In the genomic region with DNA sequence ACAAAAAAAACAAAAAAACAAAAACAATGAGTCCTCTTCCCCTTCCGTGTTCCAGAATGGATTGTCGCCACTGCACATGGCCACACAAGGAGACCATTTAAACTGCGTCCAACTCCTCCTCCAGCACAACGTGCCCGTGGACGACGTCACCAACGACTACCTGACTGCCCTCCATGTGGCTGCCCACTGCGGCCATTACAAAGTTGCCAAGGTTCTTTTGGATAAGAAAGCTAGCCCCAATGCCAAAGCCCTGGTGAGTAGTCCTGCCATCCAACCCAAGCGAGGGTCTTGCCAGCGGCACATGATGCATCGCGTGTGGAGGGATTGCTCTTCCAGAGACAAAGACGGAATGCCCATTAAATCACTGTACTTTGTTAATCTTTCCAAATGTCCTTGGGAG, we compare ENCODE assay signal across 13 mouse cellular contexts.
DNase-seq lines count a peak whose midpoint lies in the region; ATAC-seq and TF ChIP-seq lines count a peak whose summit lies in the region.
"Had no signal": no experiment of that assay in that cellular context is flagged by ENCODE, and none has a peak within 500 bp of the region (broad histone marks: within the 10 kb centered on the region; RNA-seq: fewer than 3 reads in every experiment).

No protein-coding gene starts in this region.

- peak; percentile 94 for DNase-seq in heart, adult 11 months
- DNase-seq in heart, embryonic 10.5 days (ENCODE audit: low spot score) = no peak
- peak; percentile 49 for DNase-seq in midbrain, postnatal 0 days (ENCODE audit: low spot score)
- DNase-seq in cerebellum, adult 18-20 months = peak; percentile 58 to 59
- DNase-seq in testis, postnatal 10 days (ENCODE audit: low spot score) = peak; percentile 57
- no peak for DNase-seq in kidney, postnatal 4 days

- no peaks in the 10 kb centered on the region for H3K4me1 ChIP-seq in heart, embryonic 10.5 days
- H3K4me1 ChIP-seq in midbrain, postnatal 0 days (ENCODE audit: insufficient read depth, low read length) = no peaks in the 10 kb centered on the region
- H3K4me1 ChIP-seq in midbrain, embryonic 16.5 days (ENCODE audit: control insufficient read depth, insufficient read depth, low read length) = peaks cover 2% of the 10 kb centered on the region; the same call in 1 of the 2 replicates
- no peaks in the 10 kb centered on the region for H3K4me1 ChIP-seq in liver, embryonic 12.5 days
- H3K4me1 ChIP-seq: hindbrain, embryonic 10.5 days; kidney, embryonic 15.5 days had no signal

- H3K4me3 ChIP-seq in heart, embryonic 10.5 days = no peak overlapping the region
- no peak overlapping the region for H3K4me3 ChIP-seq in midbrain, postnatal 0 days (ENCODE audit: low read depth, low read length)
- no peak overlapping the region for H3K4me3 ChIP-seq in midbrain, embryonic 16.5 days (ENCODE audit: low read depth, low read length)
- H3K4me3 ChIP-seq in liver, embryonic 12.5 days = no peak overlapping the region
- H3K4me3 ChIP-seq: hindbrain, embryonic 10.5 days; kidney, embryonic 15.5 days; midbrain, embryonic 12.5 days; neural tube, embryonic 13.5 days had no signal

- no peaks in the 10 kb centered on the region for H3K9me3 ChIP-seq in heart, embryonic 10.5 days
- H3K9me3 ChIP-seq in midbrain, postnatal 0 days (ENCODE audit: low read length) = no peaks in the 10 kb centered on the region
- H3K9me3 ChIP-seq in midbrain, embryonic 16.5 days (replicated peaks; ENCODE audit: control insufficient read depth, low read length, poor library complexity, severe bottlenecking) = no peaks in the 10 kb centered on the region
- H3K9me3 ChIP-seq in liver, embryonic 12.5 days (replicated peaks) = no peaks in the 10 kb centered on the region
- H3K9me3 ChIP-seq: hindbrain, embryonic 10.5 days; kidney, embryonic 15.5 days; midbrain, embryonic 12.5 days; neural tube, embryonic 13.5 days had no signal

- H3K36me3 ChIP-seq in heart, embryonic 10.5 days = peaks cover 62% of the 10 kb centered on the region
- H3K36me3 ChIP-seq in midbrain, postnatal 0 days (ENCODE audit: insufficient read depth, low read length) = peaks cover 15% of the 10 kb centered on the region
- H3K36me3 ChIP-seq in midbrain, embryonic 16.5 days (ENCODE audit: control insufficient read depth, insufficient read depth, low read length) = peaks cover 15% of the 10 kb centered on the region
- H3K36me3 ChIP-seq in liver, embryonic 12.5 days = no peaks in the 10 kb centered on the region

- WGBS in heart, embryonic 10.5 days = 90% methylated on average over 14 of the region's 14 CpGs
- WGBS in midbrain, postnatal 0 days = 81% methylated on average over 14 of the region's 14 CpGs
- 82% methylated on average over 14 of the region's 14 CpGs for WGBS in midbrain, embryonic 16.5 days
- whole genome bisulfite sequencing in liver, embryonic 12.5 days (ENCODE audit: insufficient replicate concordance) = 87% methylated on average over 14 of the region's 14 CpGs

- H3K4me2 ChIP-seq in midbrain, postnatal 0 days (ENCODE audit: low read depth, low read length, poor library complexity, severe bottlenecking) = no peak overlapping the region
- no peak overlapping the region for H3K4me2 ChIP-seq in midbrain, embryonic 16.5 days (ENCODE audit: low read length)
- H3K4me2 ChIP-seq in liver, embryonic 12.5 days = no peak overlapping the region
- H3K4me2 ChIP-seq: kidney, embryonic 15.5 days; midbrain, embryonic 12.5 days; neural tube, embryonic 13.5 days had no signal

- no peak overlapping the region for H3K9ac ChIP-seq in midbrain, postnatal 0 days (replicated peaks; ENCODE audit: low read length, poor library complexity, severe bottlenecking)
- no peak overlapping the region for H3K9ac ChIP-seq in midbrain, embryonic 16.5 days (ENCODE audit: low read depth, low read length)
- H3K9ac ChIP-seq in liver, embryonic 12.5 days = no peak overlapping the region
- H3K9ac ChIP-seq: kidney, embryonic 15.5 days; midbrain, embryonic 12.5 days; neural tube, embryonic 13.5 days had no signal

- TF ChIP-seq CTCF in midbrain, postnatal 0 days (IDR thresholded peaks at IDR 0.05) = no peak

- no peak overlapping the region for H3K27ac ChIP-seq in heart, embryonic 10.5 days
- H3K27ac ChIP-seq in midbrain, postnatal 0 days (ENCODE audit: low read depth, low read length) = no peak overlapping the region
- no peak overlapping the region for H3K27ac ChIP-seq in midbrain, embryonic 16.5 days (ENCODE audit: low read length)
- H3K27ac ChIP-seq in liver, embryonic 12.5 days = no peak overlapping the region
- H3K27ac ChIP-seq: hindbrain, embryonic 10.5 days; kidney, embryonic 15.5 days; midbrain, embryonic 12.5 days had no signal

- H3K27me3 ChIP-seq in heart, embryonic 10.5 days (ENCODE audit: insufficient read depth, poor library complexity, severe bottlenecking) = no peaks in the 10 kb centered on the region
- H3K27me3 ChIP-seq in midbrain, postnatal 0 days (ENCODE audit: insufficient read depth, low read length) = no peaks in the 10 kb centered on the region
- H3K27me3 ChIP-seq in midbrain, embryonic 16.5 days (ENCODE audit: control insufficient read depth, insufficient read depth, low read depth, low read length) = no peaks in the 10 kb centered on the region
- H3K27me3 ChIP-seq in liver, embryonic 12.5 days (replicated peaks) = 0 out of 2 replicates have a peak, but pooled peaks cover 2% of the 10 kb centered on the region
- H3K27me3 ChIP-seq: kidney, embryonic 15.5 days; midbrain, embryonic 12.5 days; neural tube, embryonic 13.5 days had no signal

- ATAC-seq in midbrain, postnatal 0 days (ENCODE audit: low FRiP score) = no peak
- no peak for ATAC-seq in midbrain, embryonic 16.5 days
- no peak for ATAC-seq in liver, embryonic 12.5 days
- ATAC-seq: CD4-positive, CD25-positive, alpha-beta regulatory T cell, adult 4 months had no signal

Comparison
In these comparisons a context has a peak if more than half of its experiments do, and no peak if none do; other contexts are left out.
1. DNase-seq: peak in heart, adult 11 months (single experiment), midbrain, postnatal 0 days (single experiment), cerebellum, adult 18-20 months (2 of 2) and testis, postnatal 10 days (single experiment); none in heart, embryonic 10.5 days (single experiment) and kidney, postnatal 4 days (0 of 2).